8 mouse cellular contexts compared by ENCODE assay signal in genomic region chr19:44297862-44298261, GRCm38 (mm10). TPM values are rescaled to one million over a fixed set of nuclear protein-coding genes. Genes with fewer than 3 reads are reported as not detected.
DNase-seq lines count a peak whose midpoint lies in the region; ATAC-seq lines count a peak whose summit lies in the region.

No protein-coding gene starts in this region.

- DNase-seq in cerebellum, adult 9-10 months, result peak; percentile 59
- no peak for DNase-seq in cerebellum, postnatal 36 days
- no peak for DNase-seq in neural tube, embryonic 11.5 days (ENCODE audit: low spot score)
- DNase-seq in neural tube, embryonic 10.5 days (ENCODE audit: extremely low spot score, low spot score), result no peak
- no peak for DNase-seq in embryo, embryonic 10 days (ENCODE audit: low spot score)
- no peak for DNase-seq in thymus, postnatal 0 days (ENCODE audit: low spot score)

- no peak overlapping the region for H3K27ac ChIP-seq in neural tube, embryonic 11.5 days (ENCODE audit: low read depth, low read length)
- no peak overlapping the region for H3K27ac ChIP-seq in limb, embryonic 15.5 days
- H3K27ac ChIP-seq in stomach, embryonic 16.5 days (ENCODE audit: low read length), result peak overlapping the region; percentile 73; the same call in 1 of the 2 replicates

- 88% methylated on average over 9 of the region's 9 CpGs for WGBS in neural tube, embryonic 11.5 days
- 62% methylated on average over 9 of the region's 9 CpGs for WGBS in limb, embryonic 15.5 days
- 63% methylated on average over 9 of the region's 9 CpGs for WGBS in stomach, embryonic 16.5 days

- peaks cover 45% of the 10 kb centered on the region for H3K4me1 ChIP-seq in neural tube, embryonic 11.5 days (ENCODE audit: control insufficient read depth, insufficient read depth, low read length)
- peaks cover 69% of the 10 kb centered on the region for H3K4me1 ChIP-seq in limb, embryonic 15.5 days
- H3K4me1 ChIP-seq in stomach, embryonic 16.5 days (ENCODE audit: control insufficient read depth, insufficient read depth, low read length), result peaks cover 64% of the 10 kb centered on the region

- peaks cover 55% of the 10 kb centered on the region for H3K36me3 ChIP-seq in neural tube, embryonic 11.5 days (ENCODE audit: control insufficient read depth, insufficient read depth, low read length)
- H3K36me3 ChIP-seq in limb, embryonic 15.5 days, result peaks cover 68% of the 10 kb centered on the region
- peaks cover 33% of the 10 kb centered on the region for H3K36me3 ChIP-seq in stomach, embryonic 16.5 days (ENCODE audit: control insufficient read depth, insufficient read depth, low read length)

- peak overlapping the region; percentile 93 for H3K9ac ChIP-seq in neural tube, embryonic 11.5 days (ENCODE audit: low read length)
- H3K9ac ChIP-seq in limb, embryonic 15.5 days, result 0 out of 2 replicates have a peak overlapping the region, but pooled peaks have one; percentile 87
- H3K9ac ChIP-seq in stomach, embryonic 16.5 days (ENCODE audit: low read length), result peak overlapping the region; percentile 98

- no peaks in the 10 kb centered on the region for H3K9me3 ChIP-seq in neural tube, embryonic 11.5 days (ENCODE audit: control insufficient read depth, low read length)
- no peaks in the 10 kb centered on the region for H3K9me3 ChIP-seq in limb, embryonic 15.5 days
- no peaks in the 10 kb centered on the region for H3K9me3 ChIP-seq in stomach, embryonic 16.5 days (replicated peaks; ENCODE audit: control insufficient read depth, low read length)

- H3K4me2 ChIP-seq in neural tube, embryonic 11.5 days (ENCODE audit: low read depth), result peak overlapping the region; percentile 79
- peak overlapping the region; percentile 84 for H3K4me2 ChIP-seq in limb, embryonic 15.5 days
- peak overlapping the region; percentile 97 for H3K4me2 ChIP-seq in stomach, embryonic 16.5 days (ENCODE audit: low read depth, low read length)

- H3K4me3 ChIP-seq in neural tube, embryonic 11.5 days (ENCODE audit: low read depth, low read length), result peak overlapping the region; percentile 68
- peak overlapping the region; percentile 80 for H3K4me3 ChIP-seq in limb, embryonic 15.5 days
- H3K4me3 ChIP-seq in stomach, embryonic 16.5 days (replicated peaks; ENCODE audit: low read length), result peak overlapping the region; percentile 93

- H3K27me3 ChIP-seq in neural tube, embryonic 11.5 days (ENCODE audit: control insufficient read depth, insufficient read depth, low read length), result no peaks in the 10 kb centered on the region
- no peaks in the 10 kb centered on the region for H3K27me3 ChIP-seq in limb, embryonic 15.5 days
- no peaks in the 10 kb centered on the region for H3K27me3 ChIP-seq in stomach, embryonic 16.5 days (ENCODE audit: control insufficient read depth, insufficient read depth, low read length)

- ATAC-seq in neural tube, embryonic 11.5 days (ENCODE audit: insufficient read depth, low FRiP score, low TSS enrichment), result no peak
- ATAC-seq in limb, embryonic 15.5 days (ENCODE audit: insufficient number of reproducible peaks, low FRiP score, low TSS enrichment, low read depth), result no peak
- ATAC-seq in stomach, embryonic 16.5 days (ENCODE audit: insufficient read depth, low FRiP score), result no peak

RNA-seq across cellular contexts. Expression of gene Scd2, which starts 4.4 kb away (rescaled TPM):
- polyA plus RNA-seq in neural tube, embryonic 11.5 days (2014; fragmentation: Nextera tagmentation; extraction: Ambion mirVana), result 413 and 424 TPM in 2 replicates
- 200 and 221 TPM in 2 replicates for polyA plus RNA-seq in limb, embryonic 15.5 days (2015; fragmentation: Nextera tagmentation; extraction: Ambion mirVana)
- polyA plus RNA-seq in stomach, embryonic 16.5 days (2015; fragmentation: Nextera tagmentation; extraction: Ambion mirVana), result 329 and 336 TPM in 2 replicates
- 68.8 and 69.7 TPM in 2 replicates for polyA plus RNA-seq in thymus, postnatal 0 days (2015; fragmentation: Nextera tagmentation; extraction: Ambion mirVana)

RNA-seq across cellular contexts. Expression of gene Scd4, which starts 35.0 kb away (rescaled TPM):
- not detected in 2 replicates for polyA plus RNA-seq in neural tube, embryonic 11.5 days (2014; fragmentation: Nextera tagmentation; extraction: Ambion mirVana)
- polyA plus RNA-seq in limb, embryonic 15.5 days (2015; fragmentation: Nextera tagmentation; extraction: Ambion mirVana), result 0.20 and 0.41 TPM in 2 replicates
- 0.14 and 0.39 TPM in 2 replicates for polyA plus RNA-seq in stomach, embryonic 16.5 days (2015; fragmentation: Nextera tagmentation; extraction: Ambion mirVana)
- polyA plus RNA-seq in thymus, postnatal 0 days (2015; fragmentation: Nextera tagmentation; extraction: Ambion mirVana), result 0.18 TPM in 2 replicates
